Mouse (Mus musculus): Measurements from ENCODE around the gene Tefm.
"Not testable (repeated sequence)": the region's sequence is repeated elsewhere in the genome, so short reads cannot be mapped to it uniquely, and the experiment has no call there.

The Tefm gene

GRCm38 (mm10) chr11:80141825-80142521 lies at the start of gene Tefm:
Gene Tefm, minus strand, starts transcription at chr11:80142175.
- peak; percentile 79 to 88 for DNase-seq

DNA sequence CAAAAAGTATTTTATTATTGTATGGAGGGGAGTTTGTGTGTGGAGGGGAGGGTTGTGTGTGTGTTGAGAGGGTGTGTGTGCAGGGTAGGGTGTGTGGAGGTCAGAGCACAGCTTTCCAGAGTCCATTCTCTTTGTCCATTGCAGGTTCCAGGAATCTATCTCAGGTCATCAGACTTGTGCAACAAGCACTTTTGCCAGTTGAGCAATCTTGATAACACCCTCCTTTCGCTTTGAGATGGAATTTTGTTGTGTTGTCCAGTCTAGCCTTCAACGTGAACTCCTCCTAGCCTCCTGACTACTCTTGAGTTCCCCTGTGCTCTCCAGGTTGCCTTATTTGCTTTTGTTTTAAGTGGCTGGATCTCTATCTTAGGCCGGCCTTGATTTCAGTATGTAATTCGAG lies 48.3 kb upstream of the Tefm start:
- DNase-seq, result no peak

DNA sequence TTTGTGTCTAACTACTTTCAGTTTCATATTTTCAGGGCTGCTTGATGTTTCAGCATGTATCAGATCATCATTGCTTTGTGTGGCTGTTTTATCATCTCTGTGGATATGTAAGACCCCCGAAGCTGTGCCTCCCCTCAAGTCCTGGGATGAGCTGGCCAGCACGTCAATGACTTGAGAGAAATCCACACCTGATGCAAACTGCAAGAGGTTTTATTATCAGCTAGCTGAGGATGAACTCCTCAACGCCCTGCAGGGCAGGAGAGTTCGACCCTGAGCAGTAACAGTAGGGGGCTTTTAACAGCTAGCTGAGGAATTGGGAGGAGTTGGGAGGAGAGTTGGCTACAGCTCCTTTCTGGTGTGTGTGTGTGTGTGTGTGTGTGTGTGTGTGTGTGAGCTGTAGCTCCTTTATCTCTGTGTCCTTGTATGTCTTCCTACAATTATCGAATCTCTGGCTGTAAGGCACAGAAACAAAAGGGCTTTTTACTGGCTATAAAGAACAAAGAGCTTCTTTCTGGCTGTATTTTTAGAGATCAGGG lies 43.5 kb upstream of the Tefm start:
- not testable (repeated sequence) for DNase-seq

DNA sequence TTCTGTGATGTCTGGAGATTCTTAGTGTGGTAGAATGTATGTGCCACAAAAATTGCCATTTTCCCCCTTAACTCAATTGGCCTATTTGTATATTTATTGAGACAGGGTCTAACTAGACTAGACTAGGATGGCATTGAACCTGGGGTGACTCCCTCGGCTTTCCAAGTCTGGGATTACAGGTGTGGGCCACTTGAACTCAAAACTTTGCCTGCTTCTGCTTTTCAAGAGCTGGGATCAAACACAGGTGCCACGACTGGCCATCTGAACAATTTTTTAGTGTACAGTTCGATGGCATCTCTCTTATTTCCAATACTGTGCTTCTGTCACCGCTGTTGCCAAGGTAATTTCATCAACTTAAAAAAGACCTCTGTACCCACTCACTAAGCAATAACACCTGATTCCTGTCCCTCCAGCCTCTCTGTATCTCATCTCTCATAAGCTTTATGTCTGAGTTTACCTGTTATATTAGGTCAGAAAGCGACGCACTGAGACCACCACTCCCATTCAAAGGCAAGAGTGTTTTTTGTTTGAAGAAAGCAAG lies 42.6 kb upstream of the Tefm start:
- DNase-seq, result no peak

DNA sequence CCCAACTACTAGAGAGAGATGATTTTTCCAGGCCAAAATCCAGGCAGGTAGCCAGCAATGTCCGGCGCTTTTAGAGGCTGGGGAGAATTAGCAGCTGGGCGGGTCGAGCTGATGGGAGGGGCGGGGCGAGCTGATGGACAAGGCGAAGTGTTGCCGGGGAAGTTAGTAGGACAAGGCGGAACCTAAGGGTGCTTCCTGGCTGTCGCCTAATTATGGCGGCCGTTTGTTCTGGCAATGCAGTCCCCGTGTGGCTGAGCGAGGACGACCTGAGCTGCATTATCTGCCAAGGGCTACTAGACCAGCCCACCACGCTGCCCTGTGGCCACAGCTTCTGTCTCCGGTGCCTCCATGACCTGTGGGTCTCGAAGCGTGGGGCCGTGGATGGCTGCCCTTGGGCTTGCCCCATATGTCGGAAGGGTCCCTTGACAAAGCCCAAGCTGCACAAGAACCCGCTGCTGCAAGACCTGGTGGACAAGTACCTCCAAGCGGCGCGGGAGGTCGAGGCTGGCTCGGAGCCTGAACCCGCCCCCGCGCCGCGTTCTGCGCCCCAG lies 41.8 kb upstream of the Tefm start, which contains the start of gene Rnf135:
TSS of gene Rnf135 (plus strand) at position 147 of the 551 bp plus-strand sequence.
- DNase-seq, result peak; percentile 97 to 98

DNA sequence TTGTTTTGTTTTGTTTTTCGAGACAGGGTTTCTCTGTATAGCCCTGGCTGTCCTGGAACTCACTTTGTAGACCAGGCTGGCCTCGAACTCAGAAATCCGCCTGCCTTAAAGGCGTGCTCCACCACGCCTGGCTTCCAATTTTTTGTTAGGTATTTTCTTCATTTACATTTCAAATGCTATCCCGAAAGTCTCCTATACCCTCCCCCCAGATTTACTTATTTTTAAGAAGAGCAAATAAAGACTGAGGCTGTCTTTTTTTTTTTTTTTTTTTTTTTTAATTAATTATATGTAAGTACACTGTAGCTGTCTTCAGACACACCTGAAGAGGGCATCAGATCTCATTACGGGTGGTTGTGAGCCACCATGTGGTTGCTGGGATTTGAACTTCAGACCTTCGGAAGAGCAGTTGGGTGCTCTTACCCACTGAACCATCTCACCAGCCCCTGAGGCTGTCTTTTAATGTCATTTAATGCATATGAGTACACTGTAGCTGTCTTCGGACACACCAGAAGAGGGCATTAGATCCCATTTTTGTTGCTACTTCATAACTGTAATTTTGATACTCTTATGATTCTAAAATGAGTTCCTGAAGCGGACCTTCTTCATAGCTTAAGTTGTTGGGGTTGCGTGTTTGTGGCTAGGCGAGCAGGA lies 41.2 kb upstream of the Tefm start:
- not testable (repeated sequence) for DNase-seq

DNA sequence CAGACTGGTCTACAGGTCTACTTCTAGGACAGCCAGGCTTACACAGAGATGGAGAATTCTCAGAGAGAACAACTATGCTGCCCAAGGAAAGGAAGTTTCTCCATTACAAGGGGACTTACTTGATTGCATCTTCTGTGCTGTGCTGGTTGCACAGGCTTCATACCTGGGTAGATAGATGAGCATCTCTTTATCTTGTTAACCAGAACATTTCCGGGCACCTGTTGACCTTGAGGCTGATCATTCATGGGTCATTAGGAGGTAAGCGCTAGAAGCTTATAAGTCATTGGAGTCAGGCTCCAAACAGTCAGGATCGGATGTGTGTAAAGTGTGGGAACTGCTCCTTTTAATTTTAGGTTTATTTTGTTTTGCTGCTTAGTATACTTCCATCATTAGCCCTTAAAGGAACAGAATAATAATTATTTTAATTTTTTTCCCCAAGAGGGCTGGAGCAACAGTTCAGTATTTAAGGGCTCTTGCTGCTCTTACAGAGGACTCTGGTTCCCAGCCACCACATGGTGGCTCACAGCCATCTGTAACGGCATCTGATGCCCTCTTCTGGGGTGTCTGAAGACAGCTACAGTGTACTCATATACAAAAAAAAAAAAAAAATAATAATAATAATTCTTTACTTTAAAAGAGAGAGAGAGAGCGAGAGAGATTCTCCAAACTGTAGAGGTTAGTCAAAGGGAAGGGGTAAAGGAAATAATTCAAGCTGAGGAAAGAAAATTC lies 39.2 kb upstream of the Tefm start:
- DNase-seq, result no peak

DNA sequence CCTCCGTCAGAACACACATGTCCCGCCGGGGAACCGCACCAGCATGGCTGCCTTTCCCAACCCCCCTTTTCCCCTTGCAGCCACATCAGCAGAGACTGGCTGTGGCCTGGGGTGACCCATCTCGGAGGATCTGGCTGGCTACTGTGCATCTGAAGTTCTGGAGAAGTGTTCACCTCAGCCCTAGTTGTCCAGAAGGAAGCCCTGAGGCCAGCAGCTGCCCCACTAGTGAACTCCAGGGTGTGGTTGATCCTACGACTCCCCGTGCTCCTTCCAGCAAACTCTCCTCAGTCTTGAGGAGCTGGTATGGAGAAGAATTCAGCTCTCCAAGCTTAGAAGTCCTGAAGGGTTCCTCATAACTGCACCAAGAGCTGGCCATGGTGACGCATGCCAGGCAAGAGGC lies 36.3 kb upstream of the Tefm start:
- no peak for DNase-seq

GRCm38 (mm10) chr11:80176911-80177895 lies 35.2 kb upstream of the Tefm start:
- DNase-seq, result peak; percentile 44 to 71

GRCm38 (mm10) chr11:80173963-80174670 lies 32.1 kb upstream of the Tefm start:
- no peak for DNase-seq

GRCm38 (mm10) chr11:80171884-80172283 lies 29.9 kb upstream of the Tefm start:
- DNase-seq, result peak; percentile 88 to 93

DNA sequence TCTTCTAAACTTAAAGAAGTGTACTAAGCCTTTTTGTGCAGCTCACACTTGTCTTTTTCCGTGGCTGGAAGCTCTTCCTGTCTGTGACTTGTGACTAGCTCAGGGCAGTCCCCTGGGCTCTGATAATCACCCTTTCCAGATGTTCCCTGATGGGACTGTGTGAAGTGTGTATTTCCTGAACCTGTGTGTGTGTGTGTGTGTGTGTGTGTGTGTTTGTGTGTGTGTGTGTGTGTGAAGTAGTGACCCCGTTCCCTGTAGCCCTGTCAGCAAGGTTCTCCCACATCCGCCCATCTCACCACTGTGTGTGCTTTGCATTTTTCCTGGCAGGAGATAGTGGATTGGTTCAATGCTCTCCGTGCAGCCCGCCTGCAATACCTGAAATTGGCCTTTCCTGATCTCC lies 28.4 kb upstream of the Tefm start:
- no peak for DNase-seq

DNA sequence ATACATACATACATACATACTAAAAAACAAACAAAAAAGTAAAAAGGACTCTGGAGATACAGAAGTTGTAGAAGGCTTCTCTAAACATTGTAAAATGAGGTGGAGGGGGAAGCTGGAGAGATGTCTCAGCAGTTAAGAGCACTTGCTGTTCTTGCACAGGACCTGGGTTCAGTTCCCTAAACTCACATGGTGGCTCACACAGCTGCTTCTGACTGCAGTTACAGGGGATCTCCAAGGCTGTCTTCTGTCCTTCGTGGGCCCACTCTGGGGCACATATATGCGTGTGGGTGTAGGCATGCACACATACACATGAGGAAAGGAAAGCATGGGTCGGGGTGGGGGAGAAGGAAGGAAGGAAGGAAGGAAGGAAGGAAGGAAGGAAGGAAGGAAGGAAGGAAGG lies 27.7 kb upstream of the Tefm start:
- no peak for DNase-seq

GRCm38 (mm10) chr11:80168611-80169249 lies 26.8 kb upstream of the Tefm start:
- DNase-seq, result peak in 1 of 2 experiments; percentile 57

- DNase-seq, result no peak
Measured at GRCm38 (mm10) chr11:80168121-80168520, 26.1 kb upstream of the Tefm start.

- peak; percentile 73 to 86 for DNase-seq
Measured at GRCm38 (mm10) chr11:80164224-80164623, 22.2 kb upstream of the Tefm start.

GRCm38 (mm10) chr11:80163362-80164116 lies 21.6 kb upstream of the Tefm start:
- DNase-seq, result no peak

- DNase-seq, result no peak
Measured at GRCm38 (mm10) chr11:80161041-80161440, 19.1 kb upstream of the Tefm start.

GRCm38 (mm10) chr11:80159018-80159417 lies 17.0 kb upstream of the Tefm start:
- no peak for DNase-seq

DNA sequence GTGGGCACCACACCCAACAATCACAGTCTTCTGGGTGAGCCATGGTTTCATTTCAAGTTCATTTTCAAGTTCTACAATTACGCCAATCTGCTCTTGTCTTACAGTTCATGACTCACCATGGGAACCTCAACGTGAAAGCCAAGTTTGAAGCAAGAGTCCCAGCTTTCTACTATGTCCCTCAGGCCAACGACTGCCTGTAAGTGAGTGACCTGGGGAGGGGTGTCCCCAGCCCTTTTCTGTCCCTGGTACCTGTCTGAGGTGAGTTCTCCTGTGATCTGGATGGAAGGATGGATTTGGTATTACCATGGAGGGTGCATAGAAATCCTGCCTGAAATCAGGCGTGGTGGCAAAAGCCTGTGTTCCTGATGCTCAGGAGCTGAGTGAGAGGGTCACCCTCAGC lies 14.9 kb upstream of the Tefm start:
- DNase-seq, result no peak

All from kidney, postnatal 25 days (tissue).